Mouse (Mus musculus): ENCODE data around the gene Gc.

GRCm38 (mm10) chr5:89407376-89408082 is 50.2 kb downstream of the Gc start:
- TF ChIP-seq POLR2A (IDR thresholded peaks at IDR 0.05; ENCODE audit: extremely low read depth, insufficient read depth, low read length): no peak
- TF ChIP-seq CTCF (IDR thresholded peaks at IDR 0.05; ENCODE audit: extremely low read depth, insufficient read depth, low read length): no peak

All from cortical plate, adult 2 months (tissue).